Mouse (Mus musculus): ENCODE measurements around the gene Cltc.

GRCm38 (mm10) chr11:86691956-86692355 is 65.4 kb downstream of the Cltc start:
- no peak for TF ChIP-seq CTCF (IDR thresholded peaks at IDR 0.05; ENCODE audit: low read depth, low read length)
- no peak for TF ChIP-seq EP300 (IDR thresholded peaks at IDR 0.05; ENCODE audit: insufficient read depth, low read depth, low read length)
